Mouse (Mus musculus): Measurements from ENCODE around the gene Vmn1r19.
"Not testable (repeated sequence)": the region's sequence is repeated elsewhere in the genome, so short reads cannot be mapped to it uniquely, and the experiment has no call there.

Vmn1r19 gene

DNA sequence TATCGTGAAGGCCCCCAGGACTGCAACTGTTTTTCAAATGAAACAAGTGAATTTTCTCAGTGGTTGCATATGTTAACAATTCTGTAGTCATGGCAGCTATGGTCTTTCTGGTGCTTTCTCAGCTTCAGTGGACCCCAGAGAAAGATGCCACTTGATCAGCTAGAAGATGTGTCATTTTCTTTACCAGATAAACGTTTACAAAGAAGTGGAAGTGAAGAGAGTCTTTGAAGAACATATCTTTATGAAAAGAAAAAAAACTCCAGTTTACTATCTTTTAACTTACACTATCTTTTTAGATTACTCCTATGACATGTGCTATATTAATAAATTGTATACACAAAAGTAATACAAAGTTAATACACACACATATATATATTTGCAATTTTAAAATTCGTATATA lies at the start of gene Vmn1r19:
Gene Vmn1r19 (plus strand): TSS at position 301 of the 400 bp plus-strand sequence.
- in situ Hi-C loops (cut with MboI): not testable (repeated sequence)

DNA sequence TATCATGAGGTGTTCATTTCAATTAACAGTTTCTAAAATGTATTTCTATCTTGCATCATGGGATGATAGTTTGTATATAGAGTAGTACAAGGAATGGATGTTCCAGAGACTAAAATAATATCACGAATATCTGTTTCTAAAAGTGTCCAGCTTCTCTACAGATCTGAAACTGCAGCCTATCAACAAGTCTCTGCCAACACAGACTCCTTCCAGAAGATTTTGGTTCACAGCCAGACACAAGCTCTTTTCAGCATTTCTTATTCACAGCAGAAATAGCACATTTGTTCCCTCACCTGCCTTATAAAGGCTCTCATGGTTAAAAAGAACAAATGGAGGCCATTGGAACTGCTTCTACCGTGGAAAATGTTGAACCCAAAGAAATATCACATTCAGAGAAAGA lies 46.7 kb upstream of the Vmn1r19 start:
- in situ Hi-C loops (cut with MboI): no loop called here

DNA sequence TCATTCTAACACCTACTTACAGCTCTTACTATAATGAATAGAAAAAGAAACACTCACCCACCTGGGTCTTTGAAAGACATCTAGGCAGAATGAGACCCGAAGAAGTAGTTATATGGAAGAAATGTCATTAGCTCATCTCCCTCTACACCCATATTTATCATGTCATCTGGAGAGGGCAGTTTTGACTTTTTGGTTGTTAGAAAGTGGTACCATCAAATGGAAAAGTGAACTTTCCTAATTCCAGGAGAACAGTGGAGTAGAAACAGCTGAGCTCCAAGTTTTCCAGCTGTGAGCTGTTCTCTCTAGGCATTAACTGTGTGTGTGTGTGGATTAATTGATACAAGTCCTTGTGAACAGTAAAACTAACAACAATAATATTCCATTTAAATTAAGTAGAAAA lies 40.0 kb upstream of the Vmn1r19 start, which contains the start of gene Vmn1r17:
Gene Vmn1r17 (minus strand): TSS at position 101 of the 400 bp plus-strand sequence.
- in situ Hi-C loops (cut with MboI): no loop called here

DNA sequence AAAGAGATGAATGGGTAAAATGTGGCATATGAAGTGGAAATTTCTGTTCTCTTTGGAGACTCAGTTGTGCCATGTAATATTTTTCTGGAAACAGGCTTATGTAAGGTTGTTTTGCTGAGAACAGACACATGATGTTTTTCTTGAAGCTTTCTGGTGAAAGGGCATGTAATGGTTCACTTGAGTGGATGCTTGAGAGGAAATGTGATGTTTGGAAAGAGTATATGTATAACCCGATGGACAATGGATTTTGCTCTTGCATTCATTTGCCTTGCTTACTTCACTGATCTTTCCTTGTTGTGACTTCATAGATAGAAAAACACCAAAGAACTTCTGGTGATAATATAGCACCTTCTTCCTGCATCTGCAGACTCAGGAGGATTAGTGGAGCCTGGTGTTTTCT lies 37.7 kb upstream of the Vmn1r19 start:
- in situ Hi-C loops (cut with MboI): not testable (repeated sequence)

DNA sequence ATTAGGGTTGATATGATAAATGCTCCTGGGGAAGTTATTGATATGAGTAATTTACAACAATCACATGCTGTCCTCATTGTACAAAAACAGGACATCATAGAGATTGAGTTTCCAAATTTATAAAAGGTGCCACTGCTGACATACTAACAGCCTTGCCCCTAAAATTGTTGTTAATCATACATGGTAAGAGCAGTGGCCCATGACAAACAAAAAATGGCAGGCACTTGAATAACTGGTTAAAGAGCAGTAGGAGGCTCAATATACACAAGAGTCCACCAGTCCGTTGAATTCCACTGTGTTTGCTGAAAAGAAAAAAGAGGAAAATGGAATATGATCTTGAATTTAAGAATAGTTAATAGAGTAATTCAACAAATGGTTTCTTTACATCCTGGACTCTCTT lies 36.1 kb upstream of the Vmn1r19 start:
- in situ Hi-C loops (cut with MboI): no loop called here

DNA sequence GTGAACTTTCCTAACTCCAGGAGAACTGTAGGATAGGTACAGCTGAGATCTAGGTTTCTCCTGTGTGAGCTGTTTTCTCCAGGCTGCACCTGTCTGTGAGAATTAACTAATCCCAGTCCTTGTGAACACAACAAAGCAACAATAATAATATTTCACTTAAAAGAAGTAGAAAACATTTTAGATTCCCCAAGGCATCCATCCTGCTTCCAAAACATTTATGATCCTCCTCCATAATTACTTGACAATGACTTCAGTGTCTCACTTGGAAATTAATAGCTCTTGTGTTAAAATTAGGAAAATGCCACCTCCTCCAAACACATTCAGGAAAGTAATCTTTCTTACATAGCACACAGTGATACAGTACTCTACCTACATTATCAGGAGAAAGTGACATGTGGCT lies 7.9 kb upstream of the Vmn1r19 start, which contains the start of gene Vmn1r18:
Gene Vmn1r18 (minus strand): TSS at position 101 of the 400 bp plus-strand sequence.
- in situ Hi-C loops (cut with MboI): no loop called here

DNA sequence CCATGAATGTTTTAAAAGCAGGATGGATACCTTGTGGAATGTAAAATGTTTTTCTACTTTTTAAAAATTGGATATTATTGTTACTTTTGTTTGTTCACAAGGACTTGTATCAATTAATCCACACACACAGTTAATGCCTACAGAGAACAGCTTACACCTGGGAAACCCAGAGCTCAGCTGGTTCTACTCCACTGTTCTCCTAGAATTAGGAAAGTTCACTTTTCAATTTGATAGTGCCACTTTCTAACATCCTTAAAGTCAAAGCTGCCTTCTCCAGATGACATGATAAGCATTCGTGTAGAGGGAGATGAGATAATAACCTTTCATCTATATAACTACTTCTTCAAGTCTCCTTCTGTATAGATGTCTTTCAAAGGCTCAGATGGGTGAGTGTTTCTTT lies 25.1 kb downstream of the Vmn1r19 start, which contains the start of gene Vmn1r20:
Gene Vmn1r20 (plus strand): TSS at position 301 of the 400 bp plus-strand sequence.
- in situ Hi-C loops (cut with MboI): no loop called here

DNA sequence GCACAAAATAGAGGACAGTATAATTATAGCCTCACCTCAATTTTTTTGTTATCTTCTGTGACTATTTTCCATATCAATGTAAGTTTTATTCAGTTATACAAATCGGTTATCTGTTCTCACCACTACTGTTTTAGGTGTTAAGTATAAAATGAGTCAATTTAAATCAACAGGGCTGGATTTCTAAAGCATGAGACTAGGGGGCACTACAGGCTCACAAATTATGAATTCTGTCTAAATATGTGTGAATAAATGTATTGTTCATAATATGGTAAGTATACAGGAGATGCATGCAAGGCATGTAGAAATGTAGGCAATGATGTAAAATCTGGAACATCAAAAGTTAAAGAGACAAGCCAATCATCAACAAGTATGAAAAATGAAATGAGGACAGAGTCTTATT lies 27.6 kb downstream of the Vmn1r19 start:
- in situ Hi-C loops (cut with MboI): no loop called here
